Mouse (Mus musculus): ENCODE results near the gene Trim80. TPM values are rescaled to one million over a fixed set of nuclear protein-coding genes. Genes with fewer than 3 reads are reported as not detected.
A peak's percentile ranks its signal among the peaks of the same experiment; 100 is the strongest.

Trim80 gene
- polyA plus RNA-seq, 1 experiment from 2014 or later = not detected

DNA sequence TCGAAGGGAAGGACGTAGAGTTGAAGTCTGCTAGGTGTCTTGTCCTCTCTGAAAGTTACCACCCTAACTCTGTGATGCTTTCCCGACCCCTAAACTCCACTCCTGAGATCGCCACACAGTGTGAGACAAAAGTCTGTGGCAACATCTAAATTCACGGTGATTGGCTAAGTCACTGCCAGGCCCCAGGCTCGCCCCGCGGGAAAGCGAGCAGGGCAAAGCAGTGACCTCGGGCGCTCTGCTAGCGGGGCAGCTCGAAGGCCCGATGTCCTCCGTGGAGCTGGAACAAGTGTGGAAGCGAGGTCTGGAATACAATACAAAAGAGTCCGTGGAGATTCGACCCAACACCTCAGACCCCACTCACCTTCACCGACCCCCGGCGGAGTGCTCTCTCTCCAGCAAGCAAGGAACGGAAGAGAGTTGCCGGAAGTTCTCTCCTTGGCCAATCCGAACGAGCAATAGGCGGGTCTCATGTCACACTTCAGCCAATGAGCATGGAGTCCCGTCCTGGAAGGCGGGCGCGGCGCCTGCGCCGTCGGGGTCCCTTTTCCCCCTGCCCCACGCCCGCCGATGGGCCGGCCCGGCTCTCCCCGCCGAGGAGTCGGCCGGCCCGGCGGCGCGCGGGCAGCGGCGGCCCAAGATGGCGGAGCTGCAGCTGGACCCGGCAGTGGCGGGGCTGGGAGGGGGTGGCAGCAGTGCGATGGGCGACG lies 20.7 kb upstream of the Trim80 start, which contains the start of the genes Atp5h and Kctd2:
Gene Atp5h (minus strand): TSS at position 432 of the 707 bp plus-strand sequence.
Gene Kctd2 (plus strand): TSS at position 598 of the 707 bp plus-strand sequence.
- no peaks in the 10 kb centered on the region for H3K27me3 ChIP-seq
- H3K36me3 ChIP-seq = peaks cover 12% of the 10 kb centered on the region
- under 1% methylated on average over 38 of the region's 56 CpGs for WGBS
- peak within 1 kb of the TSS; percentile 84 for H3K27ac ChIP-seq (replicated peaks)
- peak within 1 kb of the TSS; percentile 97 for H3K4me3 ChIP-seq
- no peaks in the 10 kb centered on the region for H3K9me3 ChIP-seq
- peak within 1 kb of the TSS; percentile 93 for H3K4me2 ChIP-seq (replicated peaks)
- H3K4me1 ChIP-seq = peaks cover 28% of the 10 kb centered on the region
- peak; percentile 99 for ATAC-seq (replicated peaks)
- H3K9ac ChIP-seq (replicated peaks) = peak within 1 kb of the TSS; percentile 97

DNA sequence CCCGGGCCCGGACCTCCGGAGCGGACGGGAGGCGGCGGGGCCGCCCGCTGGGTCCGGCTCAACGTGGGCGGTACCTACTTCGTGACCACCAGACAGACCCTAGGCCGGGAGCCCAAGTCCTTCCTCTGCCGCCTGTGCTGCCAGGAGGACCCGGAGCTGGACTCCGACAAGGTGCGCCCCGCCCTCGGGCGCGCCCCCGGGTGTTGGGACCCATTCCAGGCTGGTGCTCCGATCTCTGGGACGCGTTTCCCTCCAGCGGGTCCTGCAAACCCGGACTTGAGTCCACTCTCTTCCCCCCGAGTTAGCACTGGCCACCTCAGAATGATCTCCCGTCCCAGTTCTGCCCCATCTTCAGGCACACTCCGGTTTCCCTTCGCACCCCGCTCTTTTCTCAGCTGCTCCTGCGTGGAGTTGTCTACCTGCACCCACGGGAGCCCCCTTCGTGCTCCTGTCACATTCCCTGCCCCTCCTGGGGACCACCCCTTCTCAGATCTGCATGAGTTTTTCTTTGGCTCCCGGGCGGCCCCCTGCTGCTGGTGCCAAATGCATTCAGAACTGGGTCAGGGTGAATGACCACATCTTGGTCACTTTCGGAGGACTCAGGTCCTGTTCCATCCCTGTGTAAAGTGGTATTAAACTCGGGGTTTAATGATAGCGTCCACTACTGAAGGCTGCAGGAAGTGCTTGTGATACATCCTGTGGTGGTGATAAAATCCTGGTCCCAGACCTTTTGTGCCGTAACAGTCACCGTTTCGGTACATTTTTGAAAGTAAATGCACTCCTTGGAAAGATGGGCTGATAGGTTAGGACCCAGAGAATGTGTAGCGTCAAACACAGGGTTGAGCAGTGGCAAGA lies 19.8 kb upstream of the Trim80 start:
- H3K9me3 ChIP-seq = no peaks in the 10 kb centered on the region
- H3K9ac ChIP-seq (replicated peaks) = peak overlapping the region; percentile 97
- ATAC-seq (replicated peaks) = peak; percentile 73
- peaks cover 13% of the 10 kb centered on the region for H3K36me3 ChIP-seq
- H3K4me2 ChIP-seq (replicated peaks) = peak overlapping the region; percentile 93
- WGBS = 2% methylated on average over 36 of the region's 45 CpGs
- H3K27me3 ChIP-seq = no peaks in the 10 kb centered on the region
- H3K4me1 ChIP-seq = peaks cover 28% of the 10 kb centered on the region
- H3K4me3 ChIP-seq = peak overlapping the region; percentile 97
- H3K27ac ChIP-seq (replicated peaks) = peak overlapping the region; percentile 84

DNA sequence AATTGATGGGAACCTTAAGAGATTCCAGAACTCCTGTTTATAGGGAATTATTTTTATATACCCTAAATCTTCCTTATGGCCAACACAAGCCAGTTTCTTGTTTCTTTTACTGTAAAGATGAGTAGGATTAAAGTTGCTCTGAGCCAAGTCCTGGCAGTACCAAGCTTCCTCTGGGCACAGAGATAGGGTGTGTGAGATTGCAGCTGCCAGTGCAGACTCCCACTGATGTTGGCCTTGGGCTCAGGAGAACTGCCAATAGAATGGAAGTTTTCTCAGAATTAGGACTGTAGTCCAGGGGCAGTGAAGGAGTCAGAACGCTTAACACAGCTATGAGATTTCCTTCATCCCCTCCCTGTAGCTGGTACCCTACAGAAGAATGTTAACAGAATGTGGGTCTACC lies 19.0 kb upstream of the Trim80 start:
- no peak for ATAC-seq (replicated peaks)
- no peaks in the 10 kb centered on the region for H3K9me3 ChIP-seq
- H3K4me3 ChIP-seq = peak overlapping the region; percentile 97; the same call in 1 of the 2 replicates
- peaks cover 10% of the 10 kb centered on the region for H3K36me3 ChIP-seq
- H3K27me3 ChIP-seq = no peaks in the 10 kb centered on the region
- peaks cover 28% of the 10 kb centered on the region for H3K4me1 ChIP-seq
- peak overlapping the region; percentile 93 for H3K4me2 ChIP-seq (replicated peaks)
- no peak overlapping the region for H3K27ac ChIP-seq (replicated peaks)
- 61% methylated on average over 1 of the region's 1 CpGs for WGBS
- peak overlapping the region; percentile 97 for H3K9ac ChIP-seq (replicated peaks)

DNA sequence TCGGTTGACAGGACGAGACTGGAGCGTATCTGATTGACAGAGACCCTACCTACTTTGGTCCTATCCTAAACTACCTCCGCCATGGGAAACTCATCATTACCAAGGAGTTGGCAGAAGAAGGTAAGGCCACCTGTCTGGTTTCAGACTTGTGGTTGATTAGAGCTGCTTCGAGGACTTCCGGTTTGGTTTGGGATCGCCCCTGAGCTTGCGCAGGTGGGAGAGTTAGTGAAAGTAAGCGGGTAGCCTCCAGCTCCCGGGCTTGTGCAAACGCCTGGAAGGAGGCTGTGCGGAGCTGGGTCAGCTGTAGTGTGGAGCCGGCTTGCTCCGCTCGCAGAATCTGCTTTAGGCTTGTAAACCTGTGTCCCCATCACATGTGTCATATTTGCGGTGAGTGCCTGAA lies 18.4 kb upstream of the Trim80 start:
- WGBS = 87% methylated on average over 16 of the region's 16 CpGs
- peaks cover 13% of the 10 kb centered on the region for H3K36me3 ChIP-seq
- H3K4me1 ChIP-seq = peaks cover 28% of the 10 kb centered on the region
- ATAC-seq (replicated peaks) = no peak
- no peak overlapping the region for H3K9ac ChIP-seq (replicated peaks)
- H3K4me3 ChIP-seq = no peak overlapping the region
- H3K27me3 ChIP-seq = no peaks in the 10 kb centered on the region
- H3K4me2 ChIP-seq (replicated peaks) = no peak overlapping the region
- no peak overlapping the region for H3K27ac ChIP-seq (replicated peaks)
- H3K9me3 ChIP-seq = no peaks in the 10 kb centered on the region

DNA sequence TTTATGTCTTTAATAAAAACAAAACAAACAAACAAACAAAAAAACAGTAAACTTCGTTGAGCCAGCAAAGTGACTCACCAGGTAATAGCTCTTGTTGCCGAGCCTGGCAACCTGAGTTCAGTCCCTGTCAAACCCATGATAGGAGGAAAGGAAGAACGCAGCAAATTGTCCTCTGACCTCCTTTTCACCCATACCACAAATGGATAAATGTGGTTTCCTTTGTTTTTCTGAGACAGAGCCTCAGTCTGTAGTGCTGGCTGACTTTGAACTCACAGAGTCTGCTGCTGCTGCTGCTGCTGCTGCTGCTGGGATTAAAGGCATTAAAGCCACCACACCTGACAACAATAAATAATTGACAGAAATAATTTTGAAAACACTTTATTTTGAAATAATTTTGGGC lies 17.3 kb upstream of the Trim80 start:
- H3K27ac ChIP-seq (replicated peaks) = no peak overlapping the region
- 89% methylated on average over 3 of the region's 3 CpGs for WGBS
- H3K4me2 ChIP-seq (replicated peaks) = no peak overlapping the region
- H3K4me3 ChIP-seq = no peak overlapping the region
- ATAC-seq (replicated peaks) = no peak
- H3K27me3 ChIP-seq = no peaks in the 10 kb centered on the region
- H3K4me1 ChIP-seq = peaks cover 35% of the 10 kb centered on the region
- no peaks in the 10 kb centered on the region for H3K9me3 ChIP-seq
- H3K9ac ChIP-seq (replicated peaks) = no peak overlapping the region
- H3K36me3 ChIP-seq = peaks cover 13% of the 10 kb centered on the region

DNA sequence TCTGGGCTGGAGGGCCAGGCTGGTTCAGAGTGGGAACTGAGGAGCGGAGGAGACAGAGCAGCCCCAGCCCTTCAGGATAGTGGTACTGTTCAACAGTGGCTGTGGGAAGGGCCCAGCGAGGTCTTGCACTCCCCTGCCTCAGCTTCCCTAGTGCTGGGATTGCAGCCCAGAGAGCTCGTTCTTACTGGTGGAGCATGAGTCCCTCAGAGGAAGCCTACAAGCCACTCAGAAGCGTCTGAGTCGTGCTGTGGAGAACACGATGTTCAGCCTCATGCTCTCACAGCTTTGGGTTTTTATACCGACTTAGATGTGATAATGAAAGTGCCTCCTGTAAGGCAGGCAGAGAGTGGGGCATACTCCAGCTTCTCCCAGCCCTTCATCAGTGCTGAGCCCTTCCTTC lies 15.7 kb upstream of the Trim80 start:
- H3K4me2 ChIP-seq (replicated peaks) = no peak overlapping the region
- H3K4me3 ChIP-seq = no peak overlapping the region
- H3K27me3 ChIP-seq = no peaks in the 10 kb centered on the region
- ATAC-seq (replicated peaks) = no peak
- H3K9me3 ChIP-seq = no peaks in the 10 kb centered on the region
- WGBS = 88% methylated on average over 7 of the region's 7 CpGs
- no peak overlapping the region for H3K27ac ChIP-seq (replicated peaks)
- H3K4me1 ChIP-seq = peaks cover 22% of the 10 kb centered on the region
- H3K9ac ChIP-seq (replicated peaks) = no peak overlapping the region
- peaks cover 19% of the 10 kb centered on the region for H3K36me3 ChIP-seq

DNA sequence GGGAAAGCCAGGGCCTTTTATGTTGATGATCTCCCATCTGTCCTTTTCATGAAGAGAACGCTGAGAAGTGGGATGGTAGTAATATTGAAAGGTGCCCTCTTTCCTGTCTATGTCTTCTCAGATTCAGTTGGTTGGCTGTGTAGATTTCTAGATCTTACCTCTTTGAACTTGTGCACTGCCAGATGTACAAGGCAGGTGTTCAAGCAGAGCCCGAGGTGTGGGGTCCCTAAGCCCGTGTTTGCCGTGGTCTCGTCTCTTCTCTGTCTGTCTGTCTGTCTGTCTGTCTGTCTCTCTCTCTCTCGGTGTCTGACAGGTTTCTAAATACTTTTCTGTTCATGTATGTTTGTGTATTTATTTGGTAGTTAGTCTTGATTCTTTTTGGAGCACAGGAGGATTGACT lies 14.7 kb upstream of the Trim80 start:
- H3K4me1 ChIP-seq = peaks cover 21% of the 10 kb centered on the region
- H3K4me3 ChIP-seq = no peak overlapping the region
- no peaks in the 10 kb centered on the region for H3K9me3 ChIP-seq
- H3K36me3 ChIP-seq = peaks cover 25% of the 10 kb centered on the region
- 89% methylated on average over 6 of the region's 6 CpGs for WGBS
- H3K27me3 ChIP-seq = no peaks in the 10 kb centered on the region
- no peak overlapping the region for H3K27ac ChIP-seq (replicated peaks)
- no peak for ATAC-seq (replicated peaks)
- no peak overlapping the region for H3K9ac ChIP-seq (replicated peaks)
- no peak overlapping the region for H3K4me2 ChIP-seq (replicated peaks)

DNA sequence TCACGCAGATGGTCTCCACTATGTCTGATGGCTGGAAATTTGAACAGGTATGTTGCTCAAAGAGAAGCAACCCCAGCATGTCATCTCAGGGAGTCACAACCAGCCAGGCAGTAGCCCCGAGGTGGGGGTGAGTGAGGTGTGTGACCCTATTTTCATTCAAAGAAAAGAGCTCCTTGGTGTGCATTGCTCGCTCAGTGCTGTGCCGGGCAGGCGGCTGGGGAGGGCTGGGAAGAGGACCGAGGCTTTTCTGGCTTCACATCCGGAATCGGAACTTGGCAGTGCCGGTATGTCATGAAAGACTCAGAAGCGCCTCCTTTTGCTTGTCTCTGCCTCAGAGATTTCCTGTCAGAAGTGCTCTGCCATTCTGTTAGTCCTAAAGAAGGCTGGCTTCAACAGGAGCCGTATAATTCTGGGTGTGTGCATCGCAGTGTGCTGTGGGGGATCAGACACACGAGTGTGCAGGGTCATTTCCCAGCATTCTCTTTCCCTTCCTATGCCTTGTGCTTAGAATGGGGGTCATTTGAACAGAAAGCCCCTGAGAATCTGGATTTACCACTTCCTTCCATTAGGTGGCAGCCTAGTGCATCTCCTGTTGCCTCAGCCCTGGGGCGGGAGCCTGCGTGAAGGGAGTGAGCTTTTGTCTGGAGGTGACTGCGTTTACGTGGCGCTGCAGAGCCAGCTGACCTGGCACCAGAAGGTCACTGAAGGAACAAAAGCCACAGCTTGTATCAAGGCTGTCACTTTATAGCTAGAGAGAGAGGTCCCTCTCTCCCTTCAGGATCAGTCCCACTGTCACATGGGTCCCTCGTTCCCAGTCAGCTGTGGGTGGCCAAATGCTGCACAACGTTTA lies 12.6 kb upstream of the Trim80 start:
- peak; percentile 72 for ATAC-seq (replicated peaks)
- Histone ChIP-seq H3K36me3 (peaks cover 41% of the 10 kb centered on the region), H3K4me3 (peak overlapping the region; percentile 10; the same call in 1 of the 2 replicates), H3K27ac (replicated peaks) (peak overlapping the region; percentile 66), H3K27me3 (no peaks in the 10 kb centered on the region), H3K9me3 (no peaks in the 10 kb centered on the region), H3K4me2 (replicated peaks) (peak overlapping the region; percentile 39), H3K9ac (replicated peaks) (peak overlapping the region; percentile 27), H3K4me1 (peaks cover 11% of the 10 kb centered on the region)
- WGBS = 32% methylated on average over 20 of the region's 20 CpGs

DNA sequence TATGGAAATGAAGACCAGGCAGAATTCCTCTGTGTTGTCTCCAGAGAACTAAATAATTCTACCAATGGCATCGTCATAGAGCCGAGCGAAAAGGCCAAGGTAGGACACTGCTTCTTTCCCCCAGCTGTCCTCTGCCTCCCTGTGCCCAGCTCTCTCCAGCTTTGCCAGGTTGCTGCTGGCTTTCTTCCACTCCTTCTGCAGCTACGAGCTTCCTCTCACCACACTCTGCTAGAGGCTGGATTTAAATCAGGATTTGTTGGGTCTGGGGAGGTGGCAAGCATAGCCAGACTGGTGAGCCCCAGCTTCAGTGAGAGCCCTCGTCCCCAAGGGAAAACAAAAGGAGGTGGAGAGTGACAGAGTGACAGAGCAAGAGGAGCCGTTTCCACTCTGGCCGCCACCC lies 11.0 kb upstream of the Trim80 start:
- no peak for ATAC-seq (replicated peaks)
- Histone ChIP-seq H3K9me3 (no peaks in the 10 kb centered on the region), H3K4me1 (peaks cover 11% of the 10 kb centered on the region), H3K4me2 (replicated peaks) (no peak overlapping the region), H3K27ac (replicated peaks) (no peak overlapping the region), H3K27me3 (no peaks in the 10 kb centered on the region), H3K36me3 (peaks cover 41% of the 10 kb centered on the region), H3K9ac (replicated peaks) (no peak overlapping the region), H3K4me3 (no peak overlapping the region)
- 86% methylated on average over 7 of the region's 7 CpGs for WGBS

DNA sequence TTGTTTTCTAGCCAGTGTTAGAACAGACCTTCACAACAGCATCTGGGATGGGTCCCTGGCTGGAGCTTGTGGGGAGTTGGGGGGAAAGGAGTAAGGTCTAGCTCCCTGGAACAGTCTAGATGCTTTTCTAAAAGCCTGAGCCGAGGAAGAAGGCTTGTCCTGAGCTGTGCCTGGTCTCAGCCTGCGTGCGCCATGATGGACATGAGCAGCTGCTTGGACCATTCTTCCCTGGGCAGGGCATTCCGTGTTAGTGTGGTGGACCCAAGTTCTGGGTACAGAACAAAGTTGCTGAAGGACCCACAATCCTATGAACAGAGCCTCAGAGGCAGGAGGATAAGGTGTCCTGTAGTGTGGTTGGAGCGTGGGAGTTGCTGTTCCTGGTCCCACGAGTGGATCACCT lies 9.8 kb upstream of the Trim80 start:
- Histone ChIP-seq H3K4me2 (replicated peaks) (no peak overlapping the region), H3K9me3 (no peaks in the 10 kb centered on the region), H3K36me3 (peaks cover 37% of the 10 kb centered on the region), H3K4me1 (peaks cover 14% of the 10 kb centered on the region), H3K9ac (replicated peaks) (no peak overlapping the region), H3K27ac (replicated peaks) (no peak overlapping the region), H3K27me3 (no peaks in the 10 kb centered on the region), H3K4me3 (no peak overlapping the region)
- 96% methylated on average over 6 of the region's 6 CpGs for WGBS
- ATAC-seq (replicated peaks) = no peak

DNA sequence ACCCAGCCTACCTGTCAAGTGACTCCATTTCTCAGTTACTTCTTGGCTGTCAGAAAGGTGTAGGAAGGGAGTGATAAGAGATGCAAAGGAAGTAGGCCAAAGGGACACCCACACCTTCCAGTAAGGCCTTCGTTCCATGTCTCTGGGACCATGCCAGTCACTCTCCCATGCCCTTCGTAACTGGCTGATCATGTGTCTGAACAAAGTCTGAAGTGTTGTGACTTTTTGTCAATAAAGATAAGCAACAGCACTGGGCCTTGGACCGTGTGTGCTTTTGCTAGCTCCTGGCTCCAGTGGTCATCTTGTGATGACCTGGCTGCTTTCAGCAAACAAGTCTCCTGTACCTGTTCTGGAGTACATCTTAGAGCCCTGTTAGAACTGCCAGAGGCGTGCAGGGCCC lies 7.5 kb upstream of the Trim80 start:
- Histone ChIP-seq H3K36me3 (peaks cover 27% of the 10 kb centered on the region), H3K27me3 (no peaks in the 10 kb centered on the region), H3K27ac (replicated peaks) (no peak overlapping the region), H3K4me3 (no peak overlapping the region), H3K9ac (replicated peaks) (no peak overlapping the region), H3K9me3 (no peaks in the 10 kb centered on the region), H3K4me1 (peaks cover 15% of the 10 kb centered on the region), H3K4me2 (replicated peaks) (no peak overlapping the region)
- WGBS = 80% methylated on average over 4 of the region's 4 CpGs
- ATAC-seq (replicated peaks) = no peak
